Mouse (Mus musculus) ES-E14 (cell line): Measurements from ENCODE around the gene Olfr1366.

Experiments
- HCFC1 ChIP-seq: IDR thresholded peaks from 2 replicates; pipeline ENCODE4 v1.6.1; 2012; ENCODE audit warnings: low read length, inconsistent platforms, borderline replicate concordance; ENCODE audit not compliant: insufficient read depth
- ZC3H11A ChIP-seq: IDR thresholded peaks from 2 replicates; pipeline ENCODE4 v1.6.1; 2012; ENCODE audit warnings: low read depth, mild to moderate bottlenecking, inconsistent platforms, low read length, borderline replicate concordance
- ZNF384 ChIP-seq: IDR thresholded peaks from 2 replicates; pipeline ENCODE4 v1.6.1; 2012; ENCODE audit warnings: low read depth, low read length, inconsistent platforms

DNA sequence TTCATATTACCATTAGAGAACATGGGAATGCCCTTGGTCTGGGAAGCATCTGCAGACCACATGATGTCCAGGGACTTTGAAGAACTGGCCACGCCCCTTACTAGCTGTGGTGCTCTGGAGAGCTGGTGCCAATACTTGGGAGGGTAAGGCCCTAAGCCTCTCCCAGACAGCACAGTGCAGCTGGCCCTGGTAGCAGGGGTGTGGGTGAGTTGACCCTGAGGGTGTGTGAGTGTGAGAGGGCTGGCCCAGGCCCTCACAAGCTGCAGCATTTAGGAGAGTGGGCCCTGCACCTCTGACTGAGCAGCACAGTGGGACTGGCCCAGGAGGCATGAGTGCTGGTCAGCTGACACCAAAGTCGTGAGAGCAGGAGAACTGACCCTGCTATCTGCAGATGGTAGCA is 49.0 kb upstream of the Olfr1366 start:
- TF ChIP-seq ZNF384 (no peak), HCFC1 (no peak), ZC3H11A (no peak)
